Mouse (Mus musculus): ENCODE measurements around the gene Pald1. TPM values are rescaled to one million over a fixed set of nuclear protein-coding genes. Genes with fewer than 3 reads are reported as not detected.

Gene Pald1
- total RNA-seq (2023) = 1 to 10 TPM; 1.4 to 2.3 TPM

GRCm38 (mm10) chr10:61383021-61383714 is at the start of gene Pald1:
Gene Pald1, minus strand, starts transcription at chr10:61383530.

DNA sequence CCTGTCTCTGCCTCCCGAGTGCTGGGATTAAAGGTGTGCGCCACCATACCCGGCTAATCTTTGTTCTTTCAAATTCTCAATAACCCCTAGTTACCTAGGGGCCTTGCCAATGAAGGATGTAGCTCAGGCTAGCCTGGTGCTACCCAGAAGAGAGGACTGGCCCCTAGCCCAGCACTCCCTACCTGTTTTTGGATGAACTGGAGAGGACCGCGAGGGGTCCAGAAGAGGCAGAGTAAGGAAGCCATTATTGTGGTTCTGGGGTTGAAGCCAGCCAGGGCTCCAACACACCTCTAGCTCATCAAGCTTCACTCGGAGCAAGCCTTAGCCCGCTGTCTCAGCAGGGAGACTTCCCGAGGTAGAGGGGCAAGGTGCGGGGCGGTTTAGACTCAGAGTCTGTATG is 34.3 kb upstream of the Pald1 start, which contains the start of gene Nodal:
Nodal (plus strand) TSS at position 301 of the 400 bp plus-strand sequence.

GRCm38 (mm10) chr10:61297477-61297876 is 85.9 kb downstream of the Pald1 start, which contains the start of gene Prf1:
Gene Prf1, plus strand, starts transcription at chr10:61297833.

GRCm38 (mm10) chr10:61273081-61273843 is 110.1 kb downstream of the Pald1 start, which contains the start of gene Adamts14:
Gene Adamts14, minus strand, starts transcription at chr10:61273438.

Other genes starting within 250 kb of the Pald1 start
- 10 to 100 TPM; 89.7 to 93.6 TPM for gene Sgpl1, start 235.8 kb downstream of the Pald1 start, total RNA-seq (2023)
- gene Tbata, start 211.6 kb downstream of the Pald1 start, total RNA-seq (2023) = not detected
- gene Adamts14, start 110.1 kb downstream of the Pald1 start, total RNA-seq (2023) = under 1 TPM in 1 of 2 experiments, not detected in 1; 0.55 TPM
- 10 to 100 TPM; 11.8 to 12.6 TPM for gene Prf1, start 85.7 kb downstream of the Pald1 start, total RNA-seq (2023)
- not detected for gene Nodal, start 34.4 kb upstream of the Pald1 start, total RNA-seq (2023)
- gene Eif4ebp2, start 69.1 kb upstream of the Pald1 start, total RNA-seq (2023) = 100 to 1,000 TPM; 131 to 142 TPM
- gene Lrrc20, start 92.3 kb upstream of the Pald1 start, total RNA-seq (2023) = 10 to 100 TPM; 11.2 to 16.2 TPM
- gene Npffr1, start 212.0 kb upstream of the Pald1 start, total RNA-seq (2023) = not detected

Measured in B cell, adult 67 days (primary cell).